Mouse (Mus musculus) lung, postnatal 36 days (tissue): ENCODE data around the gene Cadm3.
"Not testable (repeated sequence)": the region's sequence is repeated elsewhere in the genome, so short reads cannot be mapped to it uniquely, and the experiment has no call there.

Experiments used
- DNase-seq: peaks from one replicate; pipeline ENCODE4 v3.0.0; 2022; ENCODE audit warnings: mixed read lengths

The Cadm3 gene

GRCm38 (mm10) chr1:173321593-173322248, 45.8 kb downstream of the Cadm3 start:
- DNase-seq = no peak

DNA sequence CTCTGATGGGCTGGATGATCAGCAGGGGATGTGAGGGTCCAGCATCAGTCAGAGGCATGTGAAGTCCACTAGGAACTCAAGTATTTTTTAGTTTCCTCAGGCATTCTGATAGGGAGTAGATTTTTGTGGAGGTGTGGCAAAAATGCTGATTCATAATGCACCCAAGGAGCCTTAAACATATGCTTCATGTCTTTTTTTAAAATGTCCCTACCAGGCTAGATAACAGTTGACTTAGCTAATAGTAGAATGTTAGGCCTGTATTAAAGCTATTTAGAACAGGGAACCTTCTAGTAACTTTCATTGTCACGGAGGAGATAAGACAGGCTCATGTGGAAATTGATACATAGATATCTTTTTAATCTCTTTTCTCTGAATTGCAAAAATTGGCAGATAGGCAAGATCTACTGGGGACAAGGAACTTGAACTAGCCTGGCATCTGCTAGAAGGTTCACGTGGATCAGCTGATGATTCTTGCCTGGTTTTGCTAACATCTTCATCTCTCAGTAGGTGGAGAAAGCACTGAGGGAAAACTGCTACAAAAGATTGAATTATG, 49.5 kb downstream of the Cadm3 start:
- DNase-seq = no peak

- DNase-seq = no peak
Measured at GRCm38 (mm10) chr1:173315725-173316124, 51.8 kb downstream of the Cadm3 start.

GRCm38 (mm10) chr1:173313535-173314050, 53.9 kb downstream of the Cadm3 start:
- DNase-seq = not testable (repeated sequence)

DNA sequence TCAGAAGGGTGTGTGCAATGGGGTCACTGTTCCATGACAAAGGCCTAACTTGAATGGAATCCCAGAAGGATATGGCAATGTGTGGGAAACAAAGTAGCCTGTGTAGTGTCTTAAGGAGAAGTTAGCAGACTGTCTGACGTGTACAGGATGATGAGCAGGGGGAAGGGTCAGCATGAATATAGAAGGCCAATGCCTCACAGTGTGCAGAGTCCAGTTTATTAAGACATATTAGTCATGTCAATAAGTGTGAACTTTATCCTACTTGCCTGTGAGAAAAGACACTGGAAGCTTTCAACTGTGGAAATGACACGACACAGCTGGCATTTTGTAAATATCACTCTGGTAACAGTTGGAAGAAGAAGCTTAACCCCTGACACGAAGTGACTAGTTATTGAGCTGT, 64.7 kb downstream of the Cadm3 start:
- DNase-seq = not testable (repeated sequence)
